Mouse (Mus musculus) cerebellum, adult 11 months (tissue): ENCODE data around the gene Mapkapk2.
A peak's percentile ranks its signal among the peaks of the same experiment; 100 is the strongest.

Experiments
- DNase-seq: peaks from one replicate; pipeline ENCODE4 v3.0.0; 2022

Gene Mapkapk2

GRCm38 (mm10) chr1:131110525-131111106 lies 13.0 kb upstream of the Mapkapk2 start:
- no peak for DNase-seq

DNA sequence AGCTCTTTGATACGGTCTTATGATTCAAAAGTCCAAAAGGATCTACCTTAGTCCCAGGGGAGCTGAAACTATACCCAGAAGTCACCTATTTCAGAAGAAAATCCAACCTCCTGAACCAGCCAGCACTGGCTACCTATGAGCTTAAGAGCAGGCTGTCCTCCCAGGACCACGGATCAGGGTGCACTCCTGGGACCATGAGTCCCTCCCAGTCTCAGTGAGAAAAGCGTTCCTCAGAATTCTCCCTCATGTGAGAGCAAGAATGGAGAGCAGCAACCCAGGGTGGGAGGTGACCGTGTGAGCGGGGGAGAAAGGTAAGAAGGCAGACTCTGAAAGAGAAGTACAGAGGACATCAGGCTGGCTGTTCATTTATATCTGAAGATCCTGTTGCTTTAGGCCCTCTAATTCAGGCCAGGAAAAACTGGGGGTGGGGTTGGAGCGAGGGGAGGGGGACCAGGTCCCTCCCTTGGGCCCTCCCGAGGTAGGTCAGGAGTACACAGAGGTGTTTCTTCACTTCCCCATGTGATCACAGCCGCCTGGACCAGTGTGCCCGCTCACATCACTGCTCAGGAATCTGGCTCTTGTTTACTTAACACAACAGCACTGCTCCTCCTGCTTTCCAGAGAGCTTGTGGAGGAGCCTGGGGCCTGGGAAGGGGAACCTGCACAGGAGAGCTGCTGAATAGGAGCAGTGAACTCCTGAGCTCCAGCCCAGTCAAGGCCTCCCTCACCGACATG lies 10.1 kb upstream of the Mapkapk2 start:
- DNase-seq = no peak

- DNase-seq = no peak
Observed at GRCm38 (mm10) chr1:131103776-131104424, 6.3 kb upstream of the Mapkapk2 start.

GRCm38 (mm10) chr1:131100808-131101207 lies 3.2 kb upstream of the Mapkapk2 start:
- no peak for DNase-seq

- peak; percentile 41 for DNase-seq
Observed at GRCm38 (mm10) chr1:131096803-131097699, 575 bp downstream of the Mapkapk2 start.

GRCm38 (mm10) chr1:131096132-131096695 lies 1.4 kb downstream of the Mapkapk2 start:
- DNase-seq = no peak

- DNase-seq = no peak
Observed at GRCm38 (mm10) chr1:131095574-131095973, 2.1 kb downstream of the Mapkapk2 start.

GRCm38 (mm10) chr1:131093889-131094288 lies 3.7 kb downstream of the Mapkapk2 start:
- no peak for DNase-seq

- DNase-seq = no peak
Observed at GRCm38 (mm10) chr1:131092846-131093245, 4.8 kb downstream of the Mapkapk2 start.

- DNase-seq = no peak
Observed at GRCm38 (mm10) chr1:131092173-131092572, 5.5 kb downstream of the Mapkapk2 start.

DNA sequence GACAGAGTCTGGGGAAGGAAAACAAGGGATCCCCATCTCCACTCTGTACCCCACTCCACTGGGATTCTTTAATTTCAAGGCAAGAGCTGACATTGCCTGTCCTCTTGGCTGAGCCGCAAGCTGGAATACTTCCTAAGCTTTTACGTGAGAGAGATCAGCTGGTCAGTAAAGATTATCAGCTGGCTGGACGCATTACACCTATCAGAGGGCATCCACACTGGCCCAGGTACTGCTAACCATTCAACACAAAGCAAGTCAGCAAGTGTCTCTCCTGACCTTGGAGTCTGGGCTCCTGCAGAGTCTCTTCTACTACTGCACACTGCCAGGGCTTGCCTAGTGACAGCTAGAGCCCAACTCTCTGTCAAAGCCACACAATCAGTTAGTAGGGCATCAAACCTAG lies 6.1 kb downstream of the Mapkapk2 start:
- no peak for DNase-seq

DNA sequence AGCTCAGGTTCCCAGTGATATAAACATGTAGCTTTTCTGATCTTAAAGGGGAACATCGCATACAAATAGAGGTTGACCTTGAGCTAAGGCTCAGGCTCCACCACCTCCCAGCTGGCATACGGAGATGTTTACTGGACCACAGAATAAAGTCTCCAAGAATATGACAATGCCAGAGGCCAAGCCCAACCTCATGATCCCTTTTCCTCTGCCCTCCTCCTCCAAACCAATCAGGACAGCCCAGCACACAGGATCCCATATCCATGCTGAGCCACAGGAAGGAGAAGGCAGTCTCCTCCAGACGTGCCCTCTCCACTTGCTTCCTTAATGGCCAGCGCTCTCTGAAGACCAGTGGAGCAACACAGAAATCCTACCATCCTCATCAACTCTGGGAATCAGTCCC lies 6.7 kb downstream of the Mapkapk2 start:
- no peak for DNase-seq

DNA sequence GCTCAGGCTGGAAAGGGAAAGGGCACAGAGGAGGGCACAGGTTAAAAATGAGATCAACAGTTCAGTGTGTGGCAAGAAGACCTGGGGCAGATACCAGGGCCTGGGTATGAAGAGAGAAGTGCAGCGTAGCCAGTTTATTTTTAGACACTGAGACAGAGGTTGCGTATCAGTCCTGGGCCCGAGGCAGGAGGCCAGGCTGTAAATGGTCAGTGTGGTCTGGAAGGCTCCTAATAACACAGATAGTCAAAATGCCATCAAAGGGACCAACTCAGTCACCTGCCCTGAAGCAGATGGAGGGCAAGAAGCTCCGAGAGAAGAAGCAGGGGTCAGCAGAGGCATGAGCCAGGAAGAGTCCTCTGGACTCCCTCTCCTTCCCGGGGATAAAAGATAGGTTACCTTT lies 7.4 kb downstream of the Mapkapk2 start:
- DNase-seq = no peak

DNA sequence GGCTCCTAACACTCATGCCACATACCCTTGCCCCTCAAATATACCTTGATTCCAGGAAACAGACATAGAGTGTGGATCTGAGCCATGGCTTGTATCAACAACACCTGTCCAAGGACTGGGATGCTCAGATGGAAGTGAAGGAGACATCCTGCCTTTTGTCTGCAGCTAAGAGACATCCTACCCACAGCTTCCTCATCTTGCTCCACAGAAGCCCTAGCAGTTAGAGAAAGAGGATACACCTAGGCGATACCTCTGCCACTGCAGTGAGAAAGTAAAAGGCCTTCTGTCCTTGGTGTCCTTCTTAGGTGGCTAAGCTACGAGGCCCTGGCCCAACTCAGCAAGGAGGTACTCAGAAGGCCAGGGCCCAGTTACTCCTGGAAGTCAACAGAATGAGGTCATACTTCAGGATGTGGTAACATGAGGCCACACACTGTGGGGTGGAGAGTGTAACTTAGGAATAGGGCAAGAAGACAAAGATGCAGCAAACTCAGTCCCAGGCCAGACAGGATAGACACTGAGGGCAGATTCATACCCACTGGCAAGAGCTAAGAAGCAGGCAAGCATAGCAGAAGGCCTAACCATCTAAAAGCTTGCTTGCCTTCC lies 8.0 kb downstream of the Mapkapk2 start:
- DNase-seq = no peak

DNA sequence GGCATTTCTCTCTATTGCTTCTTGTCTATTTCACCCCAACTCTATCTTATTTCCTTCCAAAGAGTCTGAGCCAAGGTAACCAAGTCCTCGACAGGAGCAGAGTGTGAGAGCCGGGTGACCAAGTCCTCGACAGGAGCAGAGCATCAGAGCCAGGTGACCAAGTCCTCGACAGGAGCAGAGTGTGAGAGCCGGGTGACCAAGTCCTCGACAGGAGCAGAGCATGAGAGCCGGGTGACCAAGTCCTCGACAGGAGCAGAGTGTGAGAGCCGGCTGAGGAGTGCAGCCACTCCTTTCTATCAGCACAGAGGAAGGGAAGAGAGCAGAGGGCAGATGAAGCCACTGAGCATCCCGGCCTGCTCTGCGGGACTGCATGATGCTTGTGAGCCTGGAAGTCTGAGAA lies 9.1 kb downstream of the Mapkapk2 start:
- no peak for DNase-seq

- DNase-seq = no peak
Observed at GRCm38 (mm10) chr1:131086907-131087306, 10.7 kb downstream of the Mapkapk2 start.

DNA sequence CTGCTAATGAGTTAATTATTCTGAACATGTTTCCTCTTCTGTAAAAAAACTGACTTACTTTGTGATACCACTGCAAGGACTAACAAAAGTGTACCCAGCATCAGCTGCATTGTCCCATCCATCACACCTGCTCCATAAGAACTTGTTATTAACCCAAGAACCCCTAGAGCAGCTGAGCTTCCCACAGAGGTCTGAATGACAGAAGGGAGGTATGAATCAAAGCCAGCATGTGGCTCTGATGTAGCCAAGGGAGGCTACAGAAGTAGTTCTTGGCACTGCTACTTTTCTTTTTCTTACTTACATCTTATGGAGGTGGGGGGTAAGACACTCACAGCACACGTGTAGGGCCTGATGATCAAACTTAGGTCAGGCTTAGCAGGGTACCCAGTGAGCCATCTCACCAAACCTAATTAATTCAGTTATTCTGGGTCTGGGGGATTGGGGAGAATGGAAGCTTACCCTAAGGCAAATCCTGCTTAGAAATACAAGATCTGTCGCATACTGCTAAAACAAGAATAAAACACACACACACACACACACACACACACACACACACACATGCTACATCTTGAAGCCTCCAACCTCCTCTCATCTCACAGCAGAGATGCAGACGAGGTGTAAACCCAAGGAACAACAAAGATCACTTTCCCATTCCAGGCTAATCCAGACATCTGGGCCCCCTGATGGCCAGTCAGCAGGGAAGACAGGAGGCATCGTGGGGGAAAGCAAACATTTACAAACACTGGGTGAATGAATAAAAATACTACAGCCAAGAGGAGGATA lies 11.5 kb downstream of the Mapkapk2 start:
- DNase-seq = no peak

GRCm38 (mm10) chr1:131085272-131085671 lies 12.4 kb downstream of the Mapkapk2 start:
- DNase-seq = no peak

DNA sequence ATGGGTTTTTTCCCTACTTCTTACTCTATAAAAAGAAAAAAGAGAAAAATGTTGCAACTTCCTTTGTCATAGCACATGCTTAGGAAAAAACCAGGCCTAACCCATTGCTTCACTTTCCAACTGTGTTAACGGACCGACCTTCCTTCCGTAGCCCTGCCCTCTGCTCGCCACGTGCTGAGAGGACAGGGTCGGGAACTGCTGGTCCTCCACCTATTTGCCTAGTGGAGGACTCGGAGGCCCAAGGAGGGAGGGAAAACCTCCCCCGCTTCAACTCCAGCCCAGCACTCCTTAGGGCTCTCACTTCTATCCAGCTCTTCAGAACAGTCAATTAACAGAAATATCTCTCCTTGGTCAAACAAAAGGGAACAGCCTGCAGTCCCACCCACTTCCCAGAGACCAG lies 13.3 kb downstream of the Mapkapk2 start:
- DNase-seq = no peak

DNA sequence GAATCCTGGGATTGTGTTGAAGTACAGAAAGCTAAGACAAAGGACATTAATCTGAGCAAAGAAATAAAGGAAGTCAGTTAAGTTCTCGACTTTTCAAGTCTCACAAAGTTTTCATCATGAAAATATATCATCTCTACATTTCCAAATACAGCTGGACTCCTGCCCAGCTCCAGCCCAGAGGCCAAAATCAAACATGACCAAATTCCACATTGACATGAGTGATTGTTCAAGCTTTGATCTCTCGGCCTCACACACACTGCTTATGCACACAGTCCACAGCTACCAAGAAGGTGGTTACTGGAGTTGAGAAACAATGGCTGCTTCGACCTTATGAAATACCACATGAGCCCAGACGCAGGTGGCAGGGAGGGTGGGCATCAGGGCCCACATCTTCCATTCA lies 14.0 kb downstream of the Mapkapk2 start:
- no peak for DNase-seq

GRCm38 (mm10) chr1:131083122-131083521 lies 14.5 kb downstream of the Mapkapk2 start:
- DNase-seq = no peak

DNA sequence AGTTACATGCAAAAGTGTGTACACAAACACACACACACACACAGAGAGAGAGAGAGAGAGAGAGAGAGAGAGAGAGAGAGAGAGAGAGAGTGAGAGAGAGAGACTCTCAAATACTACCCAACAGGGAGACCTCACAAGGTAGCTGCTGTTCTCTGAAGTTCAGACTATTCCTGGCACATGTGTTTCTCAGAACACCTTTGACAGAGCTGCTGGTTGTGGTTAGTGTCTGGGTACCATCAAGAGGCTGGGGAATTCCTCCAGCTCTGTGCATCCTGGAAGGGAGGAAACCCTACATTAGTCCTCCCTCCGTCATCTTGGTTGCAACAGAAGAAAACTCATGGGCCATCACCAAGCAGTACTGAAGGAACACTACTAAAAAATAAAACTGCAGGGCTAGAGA lies 16.9 kb downstream of the Mapkapk2 start:
- no peak for DNase-seq
